Mouse (Mus musculus) C2C12 (cell line): Measurements from ENCODE around the gene Dlgap5.
A peak's percentile ranks its signal among the peaks of the same experiment; 100 is the strongest.

Experiments used
- CTCF ChIP-seq: IDR thresholded peaks from one replicate; pipeline ENCODE4 v1.5.1; 2011; ENCODE audit not compliant: control insufficient read depth, insufficient read depth, insufficient read length
- MYOD1 ChIP-seq: IDR thresholded peaks from one replicate; pipeline ENCODE4 v1.6.1; 2011; ENCODE audit warnings: low read depth; ENCODE audit not compliant: control insufficient read depth, insufficient read length
- USF1 ChIP-seq: IDR thresholded peaks from one replicate; pipeline ENCODE4 v1.6.1; 2011; ENCODE audit warnings: low read depth, mild to moderate bottlenecking, control low read depth, moderate library complexity

DNA sequence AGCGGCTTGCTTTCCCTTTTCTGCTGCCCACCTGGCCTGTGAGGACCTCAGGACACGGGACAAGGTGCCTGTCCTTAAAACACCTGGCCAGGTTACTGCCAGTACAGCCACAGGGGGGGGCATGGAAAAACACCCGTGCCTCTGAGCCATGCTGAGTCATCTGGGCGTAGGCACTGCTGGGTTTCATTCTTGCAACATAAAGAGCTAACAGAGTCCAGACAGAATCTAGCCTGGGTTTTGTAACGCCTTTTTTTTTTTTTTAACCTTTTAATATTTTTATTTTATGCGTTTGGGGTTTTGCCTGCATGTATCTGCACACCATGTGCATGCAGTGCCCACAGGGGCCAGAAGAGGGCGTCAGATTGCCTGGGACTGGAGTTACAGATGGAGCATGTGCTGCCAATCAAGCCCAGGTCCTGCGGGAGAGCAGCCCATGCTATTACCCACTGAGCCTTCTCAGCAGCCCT is 64.1 kb downstream of the Dlgap5 start:
- TF ChIP-seq CTCF = no peak
- peak; percentile 59 for TF ChIP-seq MYOD1
- TF ChIP-seq USF1 = no peak
